Mouse (Mus musculus): Measurements from ENCODE around the gene Tmem59.

DNA sequence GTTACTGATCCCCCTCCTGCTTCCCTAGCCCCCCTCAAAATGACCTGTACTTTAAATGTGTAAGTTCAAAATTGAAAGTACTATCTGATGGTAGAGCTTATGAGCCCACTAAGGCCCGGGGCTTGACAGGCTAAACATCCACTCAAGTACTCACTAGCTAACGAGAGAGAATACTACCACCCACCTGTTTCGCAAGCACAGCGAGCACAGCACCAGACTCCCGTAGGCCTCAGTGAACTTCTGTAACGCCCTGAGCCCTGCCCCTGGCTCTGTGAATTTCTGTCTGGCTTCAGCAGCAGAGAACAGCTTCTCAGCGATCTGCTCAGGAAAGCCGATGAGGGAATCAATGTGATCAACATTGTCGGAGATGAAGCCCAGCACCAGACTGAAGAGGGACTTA is 68.9 kb downstream of the Tmem59 start:
- TF ChIP-seq EP300 (IDR thresholded peaks at IDR 0.05; ENCODE audit: insufficient read depth, low read depth, low read length) = no peak
- no peak for TF ChIP-seq POLR2A (IDR thresholded peaks at IDR 0.05; ENCODE audit: insufficient read depth, low read length)
- TF ChIP-seq CTCF (IDR thresholded peaks at IDR 0.05; ENCODE audit: low read depth, low read length) = no peak
